Mouse (Mus musculus) ES-E14 (cell line): ENCODE measurements at regions not wholly inside any gene's neighbourhood (a gene's known extent, or its start where the extent isn't known, plus 50 kb on each side); places are given as distances from the start of the nearest gene placed in this dataset.

Experiments
- CHD2 ChIP-seq: IDR thresholded peaks from 2 replicates; pipeline ENCODE4 v1.6.1; 2014; ENCODE audit warnings: mild to moderate bottlenecking, low read depth, low read length, inconsistent platforms
- HCFC1 ChIP-seq: IDR thresholded peaks from 2 replicates; pipeline ENCODE4 v1.6.1; 2012; ENCODE audit warnings: low read length, inconsistent platforms, borderline replicate concordance; ENCODE audit not compliant: insufficient read depth
- MAFK ChIP-seq: IDR thresholded peaks from 2 replicates; pipeline ENCODE4 v1.6.1; 2014; ENCODE audit warnings: mild to moderate bottlenecking, low read depth, low read length, inconsistent platforms; ENCODE audit not compliant: insufficient read depth
- ZC3H11A ChIP-seq: IDR thresholded peaks from 2 replicates; pipeline ENCODE4 v1.6.1; 2012; ENCODE audit warnings: low read depth, mild to moderate bottlenecking, inconsistent platforms, low read length, borderline replicate concordance
- ZNF384 ChIP-seq: IDR thresholded peaks from 2 replicates; pipeline ENCODE4 v1.6.1; 2012; ENCODE audit warnings: low read depth, low read length, inconsistent platforms

GRCm38 (mm10) chr5:18457771-18458170 is 97.6 kb upstream of the Gnai1 start:
- TF ChIP-seq ZC3H11A = no peak
- TF ChIP-seq HCFC1 = no peak
- TF ChIP-seq CHD2 = no peak
- TF ChIP-seq ZNF384 = no peak
- no peak for TF ChIP-seq MAFK
